Mouse (Mus musculus): Measurements from ENCODE around the gene Cd247. TPM values are rescaled to one million over a fixed set of nuclear protein-coding genes. Genes with fewer than 3 reads are reported as not detected.

Gene Cd247
- polyA plus RNA-seq, 1 experiment from 2014 or later: 0.55 TPM

DNA sequence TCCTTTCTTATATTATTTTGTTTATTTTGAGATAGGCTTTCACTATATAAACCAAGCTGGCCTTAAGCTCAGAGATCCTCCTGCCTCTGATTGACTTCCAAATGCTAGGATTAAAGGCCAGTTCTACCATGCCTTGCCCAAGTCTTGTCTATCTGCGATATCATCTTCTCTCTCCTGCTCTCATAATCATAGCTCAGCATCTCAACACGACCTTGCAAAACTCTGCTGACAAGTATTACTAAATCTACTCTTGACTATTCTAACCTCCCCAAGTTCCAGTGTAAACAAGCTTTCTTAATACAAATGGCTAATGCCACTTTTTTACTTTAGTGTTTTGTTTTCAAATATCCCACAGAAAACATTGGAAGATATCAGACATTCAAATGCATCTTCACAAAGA lies 119.7 kb downstream of the Cd247 start:
- Histone ChIP-seq H3K4me3 (replicated peaks) (no peak overlapping the region), H3K27ac (no peak overlapping the region), H3K4me1 (no peaks in the 10 kb centered on the region), H3K4me2 (no peak overlapping the region), H3K9me3 (no peaks in the 10 kb centered on the region), H3K9ac (no peak overlapping the region), H3K36me3 (0 out of 2 replicates have a peak, but pooled peaks cover 7% of the 10 kb centered on the region), H3K27me3 (replicated peaks) (no peaks in the 10 kb centered on the region)
- no peak for ATAC-seq (ENCODE audit: insufficient read depth, low FRiP score, low read depth)
- WGBS: 87% methylated on average over 2 of the region's 2 CpGs

- 82% methylated on average over 3 of the region's 3 CpGs for WGBS
- ATAC-seq (ENCODE audit: insufficient read depth, low FRiP score, low read depth): no peak
Measured at GRCm38 (mm10) chr1:165908806-165909205, 120.3 kb downstream of the Cd247 start.

DNA sequence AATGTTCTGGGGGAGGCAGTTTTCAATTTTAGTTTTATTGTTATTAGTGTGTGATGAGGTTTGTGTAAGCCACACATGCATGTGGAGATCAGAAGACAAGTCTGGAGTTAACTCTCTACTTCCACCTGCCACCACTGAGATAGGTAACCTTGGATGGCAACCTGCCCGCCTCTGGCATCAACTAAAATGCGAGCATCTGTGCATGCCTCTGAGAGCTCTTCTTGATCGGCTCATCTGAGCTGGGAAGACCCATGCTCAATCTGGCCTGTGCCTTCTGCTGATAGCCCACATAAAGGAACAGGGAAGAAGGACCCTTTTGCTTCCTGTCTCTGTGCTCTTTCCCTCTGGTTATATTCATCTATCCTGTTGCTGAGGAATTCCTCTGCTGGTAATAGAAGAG lies 121.0 kb downstream of the Cd247 start:
- H3K9ac ChIP-seq: no peak overlapping the region
- WGBS: 91% methylated on average over 3 of the region's 3 CpGs
- no peaks in the 10 kb centered on the region for H3K9me3 ChIP-seq
- no peak overlapping the region for H3K4me3 ChIP-seq (replicated peaks)
- 0 out of 2 replicates have a peak, but pooled peaks cover 7% of the 10 kb centered on the region for H3K36me3 ChIP-seq
- ATAC-seq (ENCODE audit: insufficient read depth, low FRiP score, low read depth): no peak
- no peaks in the 10 kb centered on the region for H3K4me1 ChIP-seq
- H3K4me2 ChIP-seq: no peak overlapping the region
- H3K27me3 ChIP-seq (replicated peaks): no peaks in the 10 kb centered on the region
- no peak overlapping the region for H3K27ac ChIP-seq

More at GRCm38 (mm10) chr1:165908806-165909205, 120.3 kb downstream of the Cd247 start:
- no peak overlapping the region for H3K27ac ChIP-seq
- H3K4me2 ChIP-seq: no peak overlapping the region
- H3K36me3 ChIP-seq: 0 out of 2 replicates have a peak, but pooled peaks cover 7% of the 10 kb centered on the region
- no peaks in the 10 kb centered on the region for H3K27me3 ChIP-seq (replicated peaks)
- H3K4me1 ChIP-seq: no peaks in the 10 kb centered on the region
- H3K4me3 ChIP-seq (replicated peaks): no peak overlapping the region
- no peak overlapping the region for H3K9ac ChIP-seq
- H3K9me3 ChIP-seq: no peaks in the 10 kb centered on the region

DNA sequence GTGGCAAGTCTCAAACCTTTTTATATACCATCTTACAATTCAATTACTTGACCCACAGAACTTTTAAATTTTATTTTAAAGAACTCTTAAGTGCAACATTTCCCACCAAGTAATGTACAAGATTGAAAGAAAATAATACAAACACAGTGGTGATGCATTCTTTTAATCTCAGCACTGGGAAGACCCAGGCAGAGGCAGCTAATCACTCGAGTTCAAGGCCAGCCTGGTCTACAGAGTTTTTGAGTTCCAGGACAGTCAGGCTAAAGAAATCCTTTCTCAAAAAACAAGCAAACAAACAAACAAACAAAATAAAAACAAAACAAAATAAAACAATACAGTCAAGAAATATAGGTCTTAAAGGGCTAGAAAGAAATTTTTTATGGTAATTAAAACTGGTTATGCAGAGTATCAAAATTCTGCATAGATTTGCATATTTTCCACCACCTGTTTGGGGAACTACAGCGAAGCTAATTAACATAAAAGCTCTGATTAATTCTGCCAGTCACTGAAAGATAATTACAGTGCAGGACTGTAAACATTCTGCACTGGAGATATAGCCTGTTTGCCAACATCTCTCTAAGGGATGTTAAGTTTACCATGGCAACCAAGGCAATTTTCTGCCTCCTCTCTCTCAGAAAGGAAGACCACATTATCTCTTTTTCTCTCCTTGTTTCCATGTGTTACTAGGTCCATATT lies 125.4 kb downstream of the Cd247 start:
- no peak overlapping the region for H3K4me3 ChIP-seq (replicated peaks)
- H3K27me3 ChIP-seq (replicated peaks): no peaks in the 10 kb centered on the region
- no peaks in the 10 kb centered on the region for H3K4me1 ChIP-seq
- H3K9ac ChIP-seq: no peak overlapping the region
- ATAC-seq (ENCODE audit: insufficient read depth, low FRiP score, low read depth): no peak
- H3K9me3 ChIP-seq: no peaks in the 10 kb centered on the region
- H3K27ac ChIP-seq: no peak overlapping the region
- 0 out of 2 replicates have a peak, but pooled peaks cover 8% of the 10 kb centered on the region for H3K36me3 ChIP-seq
- no peak overlapping the region for H3K4me2 ChIP-seq
- 84% methylated on average over 2 of the region's 2 CpGs for WGBS

DNA sequence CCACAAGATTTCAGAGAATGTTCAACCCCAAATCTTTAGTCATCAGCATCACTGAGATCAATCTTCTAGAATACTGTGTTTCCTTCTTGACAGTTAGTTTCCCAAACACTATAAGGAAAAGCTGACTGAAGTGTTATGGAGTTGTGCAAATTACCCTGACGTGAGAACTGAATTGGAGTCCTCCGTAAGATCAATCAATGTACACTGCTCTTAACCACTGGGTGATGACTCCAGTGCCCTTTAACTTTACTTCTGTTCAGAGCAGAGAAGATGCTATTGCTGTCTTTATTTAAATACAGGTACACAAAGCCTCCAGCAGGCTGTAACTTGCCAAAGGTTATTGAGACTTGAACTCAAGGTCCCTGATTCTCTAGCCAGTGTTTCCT lies 125.9 kb downstream of the Cd247 start:
- H3K36me3 ChIP-seq: 0 out of 2 replicates have a peak, but pooled peaks cover 8% of the 10 kb centered on the region
- no peaks in the 10 kb centered on the region for H3K9me3 ChIP-seq
- no peak overlapping the region for H3K4me2 ChIP-seq
- H3K9ac ChIP-seq: no peak overlapping the region
- no peak overlapping the region for H3K4me3 ChIP-seq (replicated peaks)
- ATAC-seq (ENCODE audit: insufficient read depth, low FRiP score, low read depth): no peak
- H3K4me1 ChIP-seq: no peaks in the 10 kb centered on the region
- no peak overlapping the region for H3K27ac ChIP-seq
- no peaks in the 10 kb centered on the region for H3K27me3 ChIP-seq (replicated peaks)
- WGBS: 89% methylated on average over 2 of the region's 2 CpGs

DNA sequence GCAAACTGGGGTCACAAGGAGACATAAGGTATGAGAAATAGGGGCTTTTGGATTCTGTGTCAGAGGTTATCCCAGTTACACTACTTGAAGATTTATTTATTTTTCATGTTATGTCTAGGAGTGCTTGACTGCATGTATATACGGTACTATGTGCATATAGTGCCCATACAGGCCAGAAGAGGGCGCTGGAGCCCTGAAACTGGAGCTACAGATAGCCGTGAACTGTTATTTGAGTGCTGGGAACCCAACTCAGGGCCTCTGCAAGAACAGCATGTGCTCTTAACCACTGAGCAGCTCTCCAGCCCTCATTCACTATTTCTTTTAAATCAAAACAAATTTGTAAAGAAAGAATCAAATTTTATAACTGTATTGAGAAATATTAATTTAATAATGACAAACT lies 132.5 kb downstream of the Cd247 start:
- H3K27me3 ChIP-seq (replicated peaks): no peaks in the 10 kb centered on the region
- H3K27ac ChIP-seq: no peak overlapping the region
- H3K4me2 ChIP-seq: no peak overlapping the region
- H3K4me3 ChIP-seq (replicated peaks): no peak overlapping the region
- WGBS: 67% methylated on average over 3 of the region's 3 CpGs
- no peak overlapping the region for H3K9ac ChIP-seq
- H3K9me3 ChIP-seq: no peaks in the 10 kb centered on the region
- ATAC-seq (ENCODE audit: insufficient read depth, low FRiP score, low read depth): no peak
- H3K36me3 ChIP-seq: 0 out of 2 replicates have a peak, but pooled peaks cover 5% of the 10 kb centered on the region
- H3K4me1 ChIP-seq: no peaks in the 10 kb centered on the region

- 81% methylated on average over 1 of the region's 1 CpGs for WGBS
Measured at GRCm38 (mm10) chr1:165922488-165922887, 134.0 kb downstream of the Cd247 start.

DNA sequence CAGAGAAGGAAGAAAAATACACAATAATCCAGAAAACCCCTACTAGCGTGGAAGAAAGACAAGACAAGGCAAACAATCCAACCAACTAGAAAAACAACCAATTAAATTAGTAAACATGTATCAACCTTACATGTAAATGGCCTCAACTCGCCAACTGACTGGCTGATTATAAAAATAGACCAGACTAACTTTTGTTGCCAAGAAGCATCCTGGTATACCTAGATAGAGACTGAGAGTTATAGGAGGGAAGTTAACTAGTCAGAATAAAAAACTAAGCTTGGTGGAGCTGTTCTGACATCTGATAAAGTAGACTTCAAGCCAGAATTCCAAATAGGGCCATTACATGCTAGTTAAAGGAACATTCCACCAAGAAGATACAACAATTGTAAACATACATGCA lies 136.7 kb downstream of the Cd247 start:
- Histone ChIP-seq H3K4me1 (no peaks in the 10 kb centered on the region), H3K4me3 (replicated peaks) (no peak overlapping the region), H3K36me3 (no peaks in the 10 kb centered on the region), H3K4me2 (no peak overlapping the region), H3K9me3 (no peaks in the 10 kb centered on the region), H3K9ac (no peak overlapping the region), H3K27me3 (replicated peaks) (no peaks in the 10 kb centered on the region), H3K27ac (no peak overlapping the region)
- 84% methylated on average over 2 of the region's 2 CpGs for WGBS
- ATAC-seq (ENCODE audit: insufficient read depth, low FRiP score, low read depth): no peak

More at GRCm38 (mm10) chr1:165922488-165922887, 134.0 kb downstream of the Cd247 start:
- no peak overlapping the region for H3K9ac ChIP-seq
- no peak overlapping the region for H3K4me2 ChIP-seq
- H3K4me1 ChIP-seq: no peaks in the 10 kb centered on the region
- no peak for ATAC-seq (ENCODE audit: insufficient read depth, low FRiP score, low read depth)
- H3K36me3 ChIP-seq: no peaks in the 10 kb centered on the region
- H3K27ac ChIP-seq: no peak overlapping the region
- no peaks in the 10 kb centered on the region for H3K9me3 ChIP-seq
- H3K27me3 ChIP-seq (replicated peaks): no peaks in the 10 kb centered on the region
- no peak overlapping the region for H3K4me3 ChIP-seq (replicated peaks)

Other genes starting within 250 kb of the Cd247 start
- gene Mpzl1, start 154.1 kb upstream of the Cd247 start, polyA plus RNA-seq (2015; fragmentation: Nextera tagmentation; extraction: Ambion mirVana): 159 and 164 TPM in 2 replicates
- 42.4 and 43.1 TPM in 2 replicates for gene Rcsd1, start 78.9 kb upstream of the Cd247 start, polyA plus RNA-seq (2015; fragmentation: Nextera tagmentation; extraction: Ambion mirVana)
- gene Creg1, start 24.9 kb upstream of the Cd247 start, polyA plus RNA-seq (2015; fragmentation: Nextera tagmentation; extraction: Ambion mirVana): 107 and 111 TPM in 2 replicates
- gene Pou2f1, start 214.0 kb downstream of the Cd247 start, polyA plus RNA-seq (2015; fragmentation: Nextera tagmentation; extraction: Ambion mirVana): 9.9 and 12.0 TPM in 2 replicates

All from stomach, embryonic 15.5 days (tissue).